Mouse (Mus musculus) erythroblast, embryonic 14.5 days (primary cell): ENCODE measurements around the gene Fyn. TPM values are rescaled to one million over a fixed set of nuclear protein-coding genes. Genes with fewer than 3 reads are reported as not detected.

ENCODE experiments used
- H3K27me3 ChIP-seq: 2 replicates; pipeline ENCODE4 v1.6.1; 2012; ENCODE audit warnings: inconsistent platforms; ENCODE audit not compliant: control insufficient read depth
- H3K36me3 ChIP-seq: 2 replicates; pipeline ENCODE4 v1.6.1; 2012; ENCODE audit warnings: mild to moderate bottlenecking, inconsistent platforms; ENCODE audit not compliant: control insufficient read depth
- H3K4me1 ChIP-seq: 2 replicates; pipeline ENCODE4 v1.6.1; 2012; ENCODE audit warnings: inconsistent platforms; ENCODE audit not compliant: control insufficient read depth
- H3K4me3 ChIP-seq: replicated peaks from 2 replicates; pipeline ENCODE3; 2012; ENCODE audit warnings: moderate library complexity, mild to moderate bottlenecking, inconsistent platforms
- H3K9me3 ChIP-seq: 2 replicates; pipeline ENCODE4 v1.6.1; 2012; ENCODE audit warnings: low read length, inconsistent platforms, mixed read lengths; ENCODE audit not compliant: control insufficient read depth
- GATA1 ChIP-seq: IDR thresholded peaks from 2 replicates; pipeline ENCODE4 v1.6.1; 2012; ENCODE audit warnings: low read length, inconsistent platforms, mixed read lengths
- TAL1 ChIP-seq: IDR thresholded peaks from 3 replicates; pipeline ENCODE4 v1.6.1; 2012; ENCODE audit warnings: low read length, inconsistent platforms, mixed read lengths
- polyA plus RNA-seq: library from polyadenylated mRNA; stranded (reverse); fragments of >175 nt; gene quantifications from 2 replicates; pipeline ENCODE4 v1.2.3, GENCODE M21; 2012

The Fyn gene
- polyA plus RNA-seq, 1 experiment: 1.1 TPM

GRCm38 (mm10) chr10:39486501-39487450 is 118.1 kb downstream of the Fyn start:
- Histone ChIP-seq H3K4me3 (no peak overlapping the region), H3K9me3 (no peaks in the 10 kb centered on the region), H3K36me3 (no peaks in the 10 kb centered on the region), H3K27me3 (no peaks in the 10 kb centered on the region), H3K4me1 (no peaks in the 10 kb centered on the region)
- TF ChIP-seq TAL1 (no peak), GATA1 (no peak)

GRCm38 (mm10) chr10:39487740-39488415 is 119.2 kb downstream of the Fyn start:
- H3K4me3 ChIP-seq: no peak overlapping the region
- no peaks in the 10 kb centered on the region for H3K27me3 ChIP-seq
- no peaks in the 10 kb centered on the region for H3K9me3 ChIP-seq
- TF ChIP-seq TAL1: no peak
- TF ChIP-seq GATA1: no peak
- H3K36me3 ChIP-seq: no peaks in the 10 kb centered on the region
- no peaks in the 10 kb centered on the region for H3K4me1 ChIP-seq

GRCm38 (mm10) chr10:39488542-39488941 is 119.9 kb downstream of the Fyn start:
- TF ChIP-seq TAL1 (no peak), GATA1 (no peak)

GRCm38 (mm10) chr10:39488956-39489355 is 120.3 kb downstream of the Fyn start:
- H3K9me3 ChIP-seq: no peaks in the 10 kb centered on the region
- H3K27me3 ChIP-seq: no peaks in the 10 kb centered on the region
- H3K4me3 ChIP-seq: no peak overlapping the region
- no peaks in the 10 kb centered on the region for H3K36me3 ChIP-seq
- no peaks in the 10 kb centered on the region for H3K4me1 ChIP-seq
- TF ChIP-seq TAL1 (no peak), GATA1 (no peak)

More at GRCm38 (mm10) chr10:39488542-39488941, 119.9 kb downstream of the Fyn start:
- no peak overlapping the region for H3K4me3 ChIP-seq
- no peaks in the 10 kb centered on the region for H3K9me3 ChIP-seq
- H3K36me3 ChIP-seq: no peaks in the 10 kb centered on the region
- no peaks in the 10 kb centered on the region for H3K4me1 ChIP-seq
- no peaks in the 10 kb centered on the region for H3K27me3 ChIP-seq

GRCm38 (mm10) chr10:39490349-39491121 is 121.9 kb downstream of the Fyn start:
- H3K4me1 ChIP-seq: no peaks in the 10 kb centered on the region
- no peaks in the 10 kb centered on the region for H3K9me3 ChIP-seq
- H3K27me3 ChIP-seq: no peaks in the 10 kb centered on the region
- no peak overlapping the region for H3K4me3 ChIP-seq
- H3K36me3 ChIP-seq: no peaks in the 10 kb centered on the region
- TF ChIP-seq GATA1: no peak
- no peak for TF ChIP-seq TAL1

GRCm38 (mm10) chr10:39492146-39492545 is 123.5 kb downstream of the Fyn start:
- Histone ChIP-seq H3K4me3 (no peak overlapping the region), H3K9me3 (no peaks in the 10 kb centered on the region), H3K36me3 (no peaks in the 10 kb centered on the region), H3K27me3 (no peaks in the 10 kb centered on the region), H3K4me1 (no peaks in the 10 kb centered on the region)
- TF ChIP-seq TAL1: no peak
- no peak for TF ChIP-seq GATA1

- Histone ChIP-seq H3K9me3 (no peaks in the 10 kb centered on the region), H3K4me1 (no peaks in the 10 kb centered on the region), H3K36me3 (no peaks in the 10 kb centered on the region), H3K4me3 (no peak overlapping the region), H3K27me3 (no peaks in the 10 kb centered on the region)
- TF ChIP-seq GATA1: no peak
- no peak for TF ChIP-seq TAL1
Observed at GRCm38 (mm10) chr10:39493007-39493406, 124.4 kb downstream of the Fyn start.

- Histone ChIP-seq H3K36me3 (no peaks in the 10 kb centered on the region), H3K9me3 (no peaks in the 10 kb centered on the region), H3K4me3 (no peak overlapping the region), H3K4me1 (no peaks in the 10 kb centered on the region), H3K27me3 (no peaks in the 10 kb centered on the region)
- TF ChIP-seq TAL1 (no peak), GATA1 (no peak)
Observed at GRCm38 (mm10) chr10:39498641-39499040, 130.0 kb downstream of the Fyn start.
